Mouse (Mus musculus): Measurements from ENCODE around the gene Rai2. TPM values are rescaled to one million over a fixed set of nuclear protein-coding genes. Genes with fewer than 3 reads are reported as not detected.
A peak's percentile ranks its signal among the peaks of the same experiment; 100 is the strongest.

Gene Rai2
- 16.3 and 18.2 TPM in 2 replicates for polyA plus RNA-seq (2014; fragmentation: Nextera tagmentation; extraction: Ambion mirVana)

GRCm38 (mm10) chrX:161716865-161717763, at the start of gene Rai2:
Gene Rai2, plus strand, starts transcription at chrX:161717069.
- peak within 1 kb of the TSS; percentile 43; the same call in 1 of the 2 replicates for H3K27ac ChIP-seq (ENCODE audit: low read depth)

GRCm38 (mm10) chrX:161689336-161689735, 27.5 kb upstream of the Rai2 start:
- H3K4me1 ChIP-seq (replicated peaks; ENCODE audit: control insufficient read depth, insufficient read depth, low read length) = no peaks in the 10 kb centered on the region
- H3K4me3 ChIP-seq (ENCODE audit: low read depth, low read length) = no peak overlapping the region
- no peak for DNase-seq (ENCODE audit: low spot score)
- no peak overlapping the region for H3K4me2 ChIP-seq (ENCODE audit: low read length)
- no peaks in the 10 kb centered on the region for H3K36me3 ChIP-seq (ENCODE audit: control insufficient read depth, insufficient read depth, low read length)
- no peak overlapping the region for H3K27ac ChIP-seq (ENCODE audit: low read depth)
- H3K27me3 ChIP-seq (replicated peaks; ENCODE audit: control insufficient read depth, insufficient read depth, low read length) = peaks cover 16% of the 10 kb centered on the region; the same call in 1 of the 2 replicates
- H3K9ac ChIP-seq (ENCODE audit: low read length) = no peak overlapping the region
- no peak for ATAC-seq (replicated peaks; ENCODE audit: low FRiP score, low TSS enrichment, low read depth)
- no peaks in the 10 kb centered on the region for H3K9me3 ChIP-seq (ENCODE audit: control insufficient read depth, low read length)
- WGBS = 61% methylated on average over 3 of the region's 3 CpGs

More at GRCm38 (mm10) chrX:161716865-161717763, at the start of gene Rai2:
- Histone ChIP-seq H3K36me3 (ENCODE audit: control insufficient read depth, insufficient read depth, low read length) (no peaks in the 10 kb centered on the region), H3K4me3 (ENCODE audit: low read depth, low read length) (peak within 1 kb of the TSS; percentile 45), H3K9me3 (ENCODE audit: control insufficient read depth, low read length) (no peaks in the 10 kb centered on the region), H3K9ac (ENCODE audit: low read length) (peak within 1 kb of the TSS; percentile 54), H3K27me3 (replicated peaks; ENCODE audit: control insufficient read depth, insufficient read depth, low read length) (peaks cover 31% of the 10 kb centered on the region), H3K4me1 (replicated peaks; ENCODE audit: control insufficient read depth, insufficient read depth, low read length) (no peaks in the 10 kb centered on the region), H3K4me2 (ENCODE audit: low read length) (peak within 1 kb of the TSS; percentile 53)
- peak; percentile 81 for ATAC-seq (replicated peaks; ENCODE audit: low FRiP score, low TSS enrichment, low read depth)
- peak; percentile 64 for DNase-seq (ENCODE audit: low spot score)
- 17% methylated on average over 45 of the region's 79 CpGs for WGBS

- 27% methylated on average over 9 of the region's 9 CpGs for WGBS
- peaks cover 30% of the 10 kb centered on the region for H3K27me3 ChIP-seq (replicated peaks; ENCODE audit: control insufficient read depth, insufficient read depth, low read length)
Observed at GRCm38 (mm10) chrX:161716503-161716864, 385 bp upstream of the Rai2 start.

GRCm38 (mm10) chrX:161717764-161718382, 1.0 kb downstream of the Rai2 start:
- Histone ChIP-seq H3K9me3 (ENCODE audit: control insufficient read depth, low read length) (no peaks in the 10 kb centered on the region), H3K4me2 (ENCODE audit: low read length) (peak overlapping the region; percentile 53), H3K36me3 (ENCODE audit: control insufficient read depth, insufficient read depth, low read length) (no peaks in the 10 kb centered on the region), H3K9ac (ENCODE audit: low read length) (peak overlapping the region; percentile 54), H3K27ac (ENCODE audit: low read depth) (peak overlapping the region; percentile 43), H3K27me3 (replicated peaks; ENCODE audit: control insufficient read depth, insufficient read depth, low read length) (peaks cover 33% of the 10 kb centered on the region), H3K4me3 (ENCODE audit: low read depth, low read length) (peak overlapping the region; percentile 45), H3K4me1 (replicated peaks; ENCODE audit: control insufficient read depth, insufficient read depth, low read length) (no peaks in the 10 kb centered on the region)
- DNase-seq (ENCODE audit: low spot score) (peak; percentile 64), ATAC-seq (replicated peaks; ENCODE audit: low FRiP score, low TSS enrichment, low read depth) (no peak; the same call in 1 of the 2 replicates)
- WGBS = 12% methylated on average over 26 of the region's 26 CpGs

More at GRCm38 (mm10) chrX:161716503-161716864, 385 bp upstream of the Rai2 start:
- no peak overlapping the region for H3K9ac ChIP-seq (ENCODE audit: low read length)
- H3K4me3 ChIP-seq (ENCODE audit: low read depth, low read length) = peak overlapping the region; percentile 45
- DNase-seq (ENCODE audit: low spot score) (no peak), ATAC-seq (replicated peaks; ENCODE audit: low FRiP score, low TSS enrichment, low read depth) (no peak)
- H3K4me1 ChIP-seq (replicated peaks; ENCODE audit: control insufficient read depth, insufficient read depth, low read length) = no peaks in the 10 kb centered on the region
- H3K4me2 ChIP-seq (ENCODE audit: low read length) = peak overlapping the region; percentile 53
- H3K9me3 ChIP-seq (ENCODE audit: control insufficient read depth, low read length) = no peaks in the 10 kb centered on the region
- no peaks in the 10 kb centered on the region for H3K36me3 ChIP-seq (ENCODE audit: control insufficient read depth, insufficient read depth, low read length)
- H3K27ac ChIP-seq (ENCODE audit: low read depth) = no peak overlapping the region

GRCm38 (mm10) chrX:161718548-161718947, 1.7 kb downstream of the Rai2 start:
- Histone ChIP-seq H3K9ac (ENCODE audit: low read length) (peak overlapping the region; percentile 54), H3K27me3 (replicated peaks; ENCODE audit: control insufficient read depth, insufficient read depth, low read length) (peaks cover 33% of the 10 kb centered on the region), H3K4me3 (ENCODE audit: low read depth, low read length) (peak overlapping the region; percentile 45), H3K36me3 (ENCODE audit: control insufficient read depth, insufficient read depth, low read length) (no peaks in the 10 kb centered on the region), H3K4me1 (replicated peaks; ENCODE audit: control insufficient read depth, insufficient read depth, low read length) (no peaks in the 10 kb centered on the region), H3K4me2 (ENCODE audit: low read length) (peak overlapping the region; percentile 53), H3K27ac (ENCODE audit: low read depth) (peak overlapping the region; percentile 43), H3K9me3 (ENCODE audit: control insufficient read depth, low read length) (no peaks in the 10 kb centered on the region)
- no peak for ATAC-seq (replicated peaks; ENCODE audit: low FRiP score, low TSS enrichment, low read depth)
- WGBS = 23% methylated on average over 11 of the region's 11 CpGs
- peak; percentile 59 for DNase-seq (ENCODE audit: low spot score)

- peaks cover 37% of the 10 kb centered on the region for H3K27me3 ChIP-seq (replicated peaks; ENCODE audit: control insufficient read depth, insufficient read depth, low read length)
- no peak for ATAC-seq (replicated peaks; ENCODE audit: low FRiP score, low TSS enrichment, low read depth)
Observed at GRCm38 (mm10) chrX:161721082-161721481, 4.2 kb downstream of the Rai2 start.

GRCm38 (mm10) chrX:161723391-161723808, 6.5 kb downstream of the Rai2 start:
- Histone ChIP-seq H3K27me3 (replicated peaks; ENCODE audit: control insufficient read depth, insufficient read depth, low read length) (peaks cover 27% of the 10 kb centered on the region), H3K27ac (ENCODE audit: low read depth) (peak overlapping the region; percentile 38), H3K4me3 (ENCODE audit: low read depth, low read length) (no peak overlapping the region), H3K9me3 (ENCODE audit: control insufficient read depth, low read length) (no peaks in the 10 kb centered on the region), H3K36me3 (ENCODE audit: control insufficient read depth, insufficient read depth, low read length) (no peaks in the 10 kb centered on the region), H3K9ac (ENCODE audit: low read length) (no peak overlapping the region), H3K4me2 (ENCODE audit: low read length) (peak overlapping the region; percentile 20), H3K4me1 (replicated peaks; ENCODE audit: control insufficient read depth, insufficient read depth, low read length) (no peaks in the 10 kb centered on the region; the same call in 1 of the 2 replicates)
- WGBS = 20% methylated on average over 9 of the region's 9 CpGs
- DNase-seq (ENCODE audit: low spot score) (no peak), ATAC-seq (replicated peaks; ENCODE audit: low FRiP score, low TSS enrichment, low read depth) (no peak)

More at GRCm38 (mm10) chrX:161721082-161721481, 4.2 kb downstream of the Rai2 start:
- no peak overlapping the region for H3K27ac ChIP-seq (ENCODE audit: low read depth)
- WGBS = 65% methylated on average over 4 of the region's 4 CpGs
- no peak overlapping the region for H3K4me2 ChIP-seq (ENCODE audit: low read length)
- no peaks in the 10 kb centered on the region; the same call in 1 of the 2 replicates for H3K4me1 ChIP-seq (replicated peaks; ENCODE audit: control insufficient read depth, insufficient read depth, low read length)
- H3K36me3 ChIP-seq (ENCODE audit: control insufficient read depth, insufficient read depth, low read length) = no peaks in the 10 kb centered on the region
- H3K4me3 ChIP-seq (ENCODE audit: low read depth, low read length) = no peak overlapping the region
- H3K9me3 ChIP-seq (ENCODE audit: control insufficient read depth, low read length) = no peaks in the 10 kb centered on the region
- no peak for DNase-seq (ENCODE audit: low spot score)
- no peak overlapping the region for H3K9ac ChIP-seq (ENCODE audit: low read length)

- Histone ChIP-seq H3K9me3 (ENCODE audit: control insufficient read depth, low read length) (no peaks in the 10 kb centered on the region), H3K4me2 (ENCODE audit: low read length) (no peak overlapping the region), H3K4me1 (replicated peaks; ENCODE audit: control insufficient read depth, insufficient read depth, low read length) (no peaks in the 10 kb centered on the region; the same call in 1 of the 2 replicates), H3K27ac (ENCODE audit: low read depth) (no peak overlapping the region), H3K36me3 (ENCODE audit: control insufficient read depth, insufficient read depth, low read length) (no peaks in the 10 kb centered on the region), H3K9ac (ENCODE audit: low read length) (no peak overlapping the region), H3K4me3 (ENCODE audit: low read depth, low read length) (no peak overlapping the region), H3K27me3 (replicated peaks; ENCODE audit: control insufficient read depth, insufficient read depth, low read length) (peaks cover 9% of the 10 kb centered on the region; the same call in 1 of the 2 replicates)
- WGBS = 38% methylated on average over 1 of the region's 1 CpGs
- no peak for DNase-seq (ENCODE audit: low spot score)
- ATAC-seq (replicated peaks; ENCODE audit: low FRiP score, low TSS enrichment, low read depth) = no peak
Observed at GRCm38 (mm10) chrX:161726257-161726656, 9.4 kb downstream of the Rai2 start.
